Comparison of ENCODE assay signal across 9 mouse cellular contexts in genomic region chr3:105872034-105872433, GRCm38 (mm10). TPM values are rescaled to one million over a fixed set of nuclear protein-coding genes. Genes with fewer than 3 reads are reported as not detected.
DNase-seq lines count a peak whose midpoint lies in the region; ATAC-seq and TF ChIP-seq lines count a peak whose summit lies in the region.
"Had no signal": no experiment of that assay in that cellular context is flagged by ENCODE, and none has a peak within 500 bp of the region (broad histone marks: within the 10 kb centered on the region; RNA-seq: fewer than 3 reads in every experiment).

No protein-coding gene starts in this region.

- no peaks in the 10 kb centered on the region for H3K27me3 ChIP-seq in hindbrain, postnatal 0 days (ENCODE audit: insufficient read depth, low read length)
- H3K27me3 ChIP-seq in hindbrain, embryonic 11.5 days (ENCODE audit: control insufficient read depth, insufficient read depth, low read length), result no peaks in the 10 kb centered on the region
- no peaks in the 10 kb centered on the region for H3K27me3 ChIP-seq in kidney, embryonic 14.5 days (ENCODE audit: control insufficient read depth, insufficient read depth, low read length)
- 0 out of 2 replicates have a peak, but pooled peaks cover 5% of the 10 kb centered on the region for H3K27me3 ChIP-seq in liver, embryonic 12.5 days (replicated peaks)

- no peak overlapping the region for H3K4me3 ChIP-seq in hindbrain, postnatal 0 days (ENCODE audit: low read length)
- no peak overlapping the region for H3K4me3 ChIP-seq in hindbrain, embryonic 11.5 days (ENCODE audit: low read depth, low read length)
- no peak overlapping the region for H3K4me3 ChIP-seq in kidney, embryonic 14.5 days (ENCODE audit: low read length)
- no peak overlapping the region for H3K4me3 ChIP-seq in liver, embryonic 12.5 days

- 27% methylated on average over 6 of the region's 6 CpGs for WGBS in hindbrain, postnatal 0 days
- WGBS in hindbrain, embryonic 11.5 days, result 70% methylated on average over 6 of the region's 6 CpGs
- WGBS in kidney, embryonic 14.5 days, result 56% methylated on average over 6 of the region's 6 CpGs
- WGBS in liver, embryonic 12.5 days (ENCODE audit: insufficient replicate concordance), result 65% methylated on average over 6 of the region's 6 CpGs

- no peaks in the 10 kb centered on the region for H3K9me3 ChIP-seq in hindbrain, postnatal 0 days (ENCODE audit: low read length)
- H3K9me3 ChIP-seq in hindbrain, embryonic 11.5 days (ENCODE audit: control insufficient read depth, low read length), result no peaks in the 10 kb centered on the region
- no peaks in the 10 kb centered on the region for H3K9me3 ChIP-seq in kidney, embryonic 14.5 days (ENCODE audit: control insufficient read depth, low read length)
- H3K9me3 ChIP-seq in liver, embryonic 12.5 days (replicated peaks), result no peaks in the 10 kb centered on the region

- H3K4me2 ChIP-seq in hindbrain, postnatal 0 days (ENCODE audit: low read depth, low read length), result no peak overlapping the region
- H3K4me2 ChIP-seq in hindbrain, embryonic 11.5 days (replicated peaks; ENCODE audit: low read depth, low read length), result no peak overlapping the region
- H3K4me2 ChIP-seq in kidney, embryonic 14.5 days (replicated peaks; ENCODE audit: low read depth, low read length), result no peak overlapping the region
- H3K4me2 ChIP-seq in liver, embryonic 12.5 days, result no peak overlapping the region

- no peak for ATAC-seq in hindbrain, postnatal 0 days
- ATAC-seq in hindbrain, embryonic 11.5 days (ENCODE audit: low FRiP score), result no peak
- no peak for ATAC-seq in kidney, embryonic 14.5 days (ENCODE audit: low FRiP score, low TSS enrichment)
- ATAC-seq in liver, embryonic 12.5 days, result no peak

- DNase-seq in hindbrain, postnatal 0 days (ENCODE audit: low spot score), result peak; percentile 14
- DNase-seq in hindbrain, embryonic 11.5 days (ENCODE audit: low spot score), result no peak
- DNase-seq in MN1 (ENCODE audit: low spot score), result peak; percentile 17
- DNase-seq in brain, embryonic 18.5 days (ENCODE audit: low read depth, low spot score), result peak; percentile 22
- DNase-seq in cerebellum, adult 9-11 months, result no peak
- no peak for DNase-seq in spleen, postnatal 14 days (ENCODE audit: low spot score in 2 of 2)

- no peaks in the 10 kb centered on the region for H3K4me1 ChIP-seq in hindbrain, postnatal 0 days (ENCODE audit: insufficient read depth, low read length)
- H3K4me1 ChIP-seq in hindbrain, embryonic 11.5 days (replicated peaks; ENCODE audit: control insufficient read depth, insufficient read depth, low read length), result no peaks in the 10 kb centered on the region
- H3K4me1 ChIP-seq in kidney, embryonic 14.5 days (ENCODE audit: control insufficient read depth, insufficient read depth, low read length), result peaks cover 7% of the 10 kb centered on the region; the same call in 1 of the 2 replicates
- H3K4me1 ChIP-seq in liver, embryonic 12.5 days, result peaks cover 19% of the 10 kb centered on the region

- no peak overlapping the region for H3K9ac ChIP-seq in hindbrain, postnatal 0 days (replicated peaks; ENCODE audit: low read length)
- no peak overlapping the region for H3K9ac ChIP-seq in hindbrain, embryonic 11.5 days (ENCODE audit: low read depth, low read length)
- H3K9ac ChIP-seq in kidney, embryonic 14.5 days (ENCODE audit: low read depth, low read length), result no peak overlapping the region
- no peak overlapping the region for H3K9ac ChIP-seq in liver, embryonic 12.5 days

- no peak for TF ChIP-seq CTCF in hindbrain, postnatal 0 days (IDR thresholded peaks at IDR 0.05; ENCODE audit: low read depth)

- no peaks in the 10 kb centered on the region for H3K36me3 ChIP-seq in hindbrain, postnatal 0 days (ENCODE audit: insufficient read depth, low read length)
- H3K36me3 ChIP-seq in hindbrain, embryonic 11.5 days (ENCODE audit: control insufficient read depth, insufficient read depth, low read length), result no peaks in the 10 kb centered on the region
- no peaks in the 10 kb centered on the region for H3K36me3 ChIP-seq in kidney, embryonic 14.5 days (ENCODE audit: control insufficient read depth, insufficient read depth, low read length)
- no peaks in the 10 kb centered on the region for H3K36me3 ChIP-seq in liver, embryonic 12.5 days

- no peak overlapping the region for H3K27ac ChIP-seq in hindbrain, postnatal 0 days
- no peak overlapping the region for H3K27ac ChIP-seq in hindbrain, embryonic 11.5 days (ENCODE audit: low read depth, low read length)
- H3K27ac ChIP-seq in kidney, embryonic 14.5 days (ENCODE audit: low read depth, low read length), result peak overlapping the region; percentile 55; the same call in 1 of the 2 replicates
- H3K27ac ChIP-seq in liver, embryonic 12.5 days, result no peak overlapping the region

RNA-seq across cellular contexts. Expression of gene Tmigd3, which starts 1.3 kb away (rescaled TPM):
- not detected in 2 replicates for total RNA-seq in hindbrain, postnatal 0 days (2014; rRNA removed)
- not detected in 2 replicates for polyA plus RNA-seq in hindbrain, postnatal 0 days (2015; fragmentation: Nextera tagmentation; extraction: Ambion mirVana)
- polyA plus RNA-seq in hindbrain, embryonic 11.5 days (2014; fragmentation: Nextera tagmentation; extraction: Ambion mirVana), result not detected in 2 replicates
- polyA plus RNA-seq in kidney, embryonic 14.5 days (2014; fragmentation: Nextera tagmentation; extraction: Ambion mirVana), result 0.53 TPM in 1 of 2 replicates, not detected in the other
- polyA plus RNA-seq in liver, embryonic 12.5 days (2016; fragmentation: Nextera tagmentation; extraction: Ambion mirVana), result 0.30 TPM in 1 of 2 replicates, not detected in the other
- polyA plus RNA-seq: liver, embryonic 16.5 days had no signal

RNA-seq across cellular contexts. Expression of gene Adora3, which starts 1.4 kb away (rescaled TPM):
- total RNA-seq in hindbrain, postnatal 0 days (2014; rRNA removed), result 0.16 and 0.93 TPM in 2 replicates
- 0.18 and 0.32 TPM in 2 replicates for polyA plus RNA-seq in hindbrain, postnatal 0 days (2015; fragmentation: Nextera tagmentation; extraction: Ambion mirVana)
- polyA plus RNA-seq in hindbrain, embryonic 11.5 days (2014; fragmentation: Nextera tagmentation; extraction: Ambion mirVana), result 0.10 and 0.23 TPM in 2 replicates
- 0.18 TPM in 1 of 2 replicates, not detected in the other for polyA plus RNA-seq in kidney, embryonic 14.5 days (2014; fragmentation: Nextera tagmentation; extraction: Ambion mirVana)
- 0.17 and 0.39 TPM in 2 replicates for polyA plus RNA-seq in liver, embryonic 12.5 days (2016; fragmentation: Nextera tagmentation; extraction: Ambion mirVana)

Comparison
In these comparisons a context has a peak if more than half of its experiments do, and no peak if none do; other contexts are left out.
1. DNase-seq: peak in hindbrain, postnatal 0 days (single experiment), MN1 (single experiment) and brain, embryonic 18.5 days (single experiment); none in hindbrain, embryonic 11.5 days (single experiment), cerebellum, adult 9-11 months (single experiment) and spleen, postnatal 14 days (0 of 2).